Mouse (Mus musculus) ovary, adult 18-20 months (tissue): ENCODE data around the gene Olfr618.
"Not testable (repeated sequence)": the region's sequence is repeated elsewhere in the genome, so short reads cannot be mapped to it uniquely, and the experiment has no call there.

Experiments
- DNase-seq: peaks from one replicate; pipeline ENCODE4 v3.0.0; 2022; ENCODE audit warnings: low spot score, mixed read lengths

Gene Olfr618

DNA sequence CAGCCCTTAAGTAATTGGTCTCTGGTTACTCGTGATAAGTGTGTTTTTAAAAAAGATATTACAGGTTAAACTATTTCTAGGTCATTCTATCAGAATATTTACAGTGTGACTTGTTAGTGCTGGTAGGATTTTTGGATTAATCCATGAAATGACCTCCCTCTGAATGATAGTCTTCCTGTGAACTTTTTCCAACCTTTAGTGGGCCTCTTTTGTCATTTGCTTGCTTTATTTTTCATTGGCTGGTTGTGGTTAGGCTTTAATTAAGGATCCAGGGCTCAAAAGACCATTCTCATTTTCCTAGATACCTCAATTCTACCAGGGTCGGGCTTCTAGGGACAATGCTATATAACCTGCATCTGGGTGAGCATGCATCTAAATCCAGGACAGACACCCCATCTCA is at the start of gene Olfr618:
Gene Olfr618, plus strand, starts transcription at position 301 of the 400 bp plus-strand sequence.
- DNase-seq, result no peak

DNA sequence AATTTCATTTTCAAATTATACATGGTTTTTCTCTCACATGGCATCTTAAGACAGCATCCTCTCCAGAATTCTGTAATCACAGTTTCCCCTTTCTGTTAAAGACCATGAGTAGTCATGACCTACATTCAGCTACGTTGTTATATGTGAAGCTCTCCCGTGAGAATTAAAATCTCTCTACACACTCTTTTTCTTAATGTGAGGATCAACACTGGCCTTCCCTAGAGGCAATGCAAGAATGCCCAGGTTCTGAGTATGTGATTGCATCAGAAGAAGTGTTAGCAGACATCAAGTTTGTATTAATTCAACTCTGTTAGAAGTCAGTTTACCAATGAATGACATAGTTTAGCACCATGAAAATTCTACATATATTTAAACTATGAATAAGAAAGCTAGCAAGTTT is 47.3 kb upstream of the Olfr618 start, which contains the start of gene Olfr612:
Gene Olfr612, minus strand, starts transcription at position 101 of the 400 bp plus-strand sequence.
- DNase-seq, result not testable (repeated sequence)

DNA sequence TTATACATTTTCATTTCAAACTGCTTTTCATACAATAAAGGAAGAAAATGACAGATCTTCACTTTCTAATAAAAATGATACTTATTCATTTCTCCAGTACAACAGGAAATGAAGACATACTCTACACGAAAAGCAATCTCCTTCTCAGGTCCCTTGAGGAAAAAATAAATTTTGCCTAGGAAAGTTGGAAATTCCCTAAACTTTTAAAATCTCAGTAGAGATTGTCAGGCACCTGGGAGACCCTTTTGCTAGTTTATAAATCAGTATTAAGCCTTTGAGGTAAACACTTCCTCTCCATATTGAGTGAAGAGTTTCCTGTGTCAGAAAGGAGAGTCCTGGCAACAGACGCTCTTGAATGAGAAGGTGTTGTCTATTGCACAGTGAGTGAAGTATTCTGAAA is 42.1 kb upstream of the Olfr618 start, which contains the start of gene Olfr613:
Gene Olfr613, plus strand, starts transcription at position 301 of the 400 bp plus-strand sequence.
- no peak for DNase-seq

DNA sequence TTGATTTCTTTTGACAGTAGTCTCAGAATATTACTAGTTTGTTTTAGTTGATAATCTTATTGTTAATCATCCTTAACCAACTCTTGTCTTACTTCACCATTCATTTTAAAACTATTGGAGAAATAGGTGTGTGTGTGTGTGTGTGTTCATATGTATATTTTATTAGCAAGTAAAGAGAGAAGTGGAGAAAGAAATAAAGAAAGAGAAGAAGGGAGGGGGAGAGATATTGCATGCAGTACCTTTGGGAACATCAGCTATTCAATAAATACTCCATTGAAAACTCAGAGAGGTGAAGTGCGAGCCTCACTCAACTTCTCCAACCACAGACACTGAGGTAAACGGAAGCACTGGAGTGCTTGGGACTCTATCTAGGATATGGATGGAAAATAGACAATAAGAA is 34.1 kb upstream of the Olfr618 start, which contains the start of gene Olfr615:
Gene Olfr615, plus strand, starts transcription at position 301 of the 400 bp plus-strand sequence.
- no peak for DNase-seq

DNA sequence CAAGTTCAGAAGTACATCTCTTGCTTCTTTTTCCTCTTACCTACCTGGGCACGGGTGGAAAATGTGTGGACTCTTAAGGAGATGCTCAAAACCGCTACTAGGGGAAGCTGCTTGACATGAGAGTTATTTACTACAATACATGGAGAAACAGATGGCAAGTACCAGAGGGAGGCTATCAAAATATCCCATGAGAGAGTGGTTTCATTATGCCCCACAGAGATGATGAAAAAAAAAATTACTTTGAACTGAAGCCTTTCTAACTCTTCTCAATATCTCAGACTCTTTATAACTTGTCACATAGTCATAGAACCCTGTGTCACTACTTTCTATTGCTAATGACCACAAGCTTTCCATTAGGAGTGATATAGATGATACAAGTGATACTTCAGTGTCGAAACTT is 20.9 kb upstream of the Olfr618 start, which contains the start of gene Olfr616:
Gene Olfr616, minus strand, starts transcription at position 101 of the 400 bp plus-strand sequence.
- no peak for DNase-seq

DNA sequence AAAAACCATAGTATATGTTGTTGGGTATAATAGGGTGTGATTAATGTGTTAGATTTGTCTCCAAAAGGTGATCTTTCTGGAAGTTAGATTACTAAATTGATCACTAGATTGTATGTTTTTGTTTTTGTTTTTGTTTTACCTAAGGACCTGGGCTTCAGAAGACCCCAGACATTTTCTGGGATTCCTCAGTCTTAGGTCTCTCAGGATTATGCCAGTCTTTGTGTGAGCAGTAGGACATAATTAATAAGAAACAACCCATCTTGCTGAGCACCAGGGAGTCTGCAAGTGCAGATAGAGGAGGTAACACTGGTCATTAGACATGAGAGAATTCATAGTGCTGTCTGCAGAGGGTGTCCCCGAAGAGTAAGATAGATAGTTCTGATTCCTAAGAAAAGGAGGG is 17.1 kb upstream of the Olfr618 start, which contains the start of gene Olfr617:
Gene Olfr617, plus strand, starts transcription at position 301 of the 400 bp plus-strand sequence.
- no peak for DNase-seq

DNA sequence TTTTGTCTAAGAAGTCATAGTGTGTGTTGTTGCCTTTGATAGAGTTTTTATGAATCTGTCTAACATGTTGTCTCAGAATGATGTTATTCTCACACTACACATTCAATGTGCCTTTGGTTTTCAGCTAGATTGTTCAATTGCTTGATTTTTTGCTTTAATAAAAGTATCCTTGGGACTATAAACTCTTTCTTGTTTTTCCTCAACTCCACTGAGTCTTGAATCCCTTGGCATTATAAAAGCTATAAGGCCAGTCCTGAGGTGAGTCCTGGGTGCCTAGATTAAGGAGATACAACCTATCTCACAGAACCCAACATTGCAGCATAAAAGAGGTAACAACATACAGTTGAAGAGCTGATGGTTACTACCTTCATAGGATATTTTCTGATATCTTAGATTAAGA is 10.4 kb downstream of the Olfr618 start, which contains the start of gene Olfr619:
Gene Olfr619, plus strand, starts transcription at position 301 of the 400 bp plus-strand sequence.
- DNase-seq, result no peak

DNA sequence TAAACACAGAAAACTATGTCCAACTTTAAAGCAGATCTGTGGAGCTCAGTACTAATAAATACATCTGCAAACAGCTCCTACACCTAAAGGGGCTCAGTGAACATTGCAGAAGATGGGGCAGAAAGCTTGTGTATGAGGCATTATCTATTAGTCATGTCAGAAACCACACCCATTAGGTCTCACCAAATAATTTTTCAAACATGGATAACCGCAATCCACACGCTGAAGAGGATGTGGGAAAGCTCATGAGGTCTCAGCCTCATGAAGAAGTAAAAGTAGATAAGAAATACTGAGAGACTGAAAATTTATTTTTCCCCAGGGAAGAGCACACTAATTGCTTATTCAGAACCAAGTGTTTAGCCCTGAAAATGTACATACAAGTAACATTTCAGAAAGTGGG is 17.5 kb downstream of the Olfr618 start:
- DNase-seq, result no peak

DNA sequence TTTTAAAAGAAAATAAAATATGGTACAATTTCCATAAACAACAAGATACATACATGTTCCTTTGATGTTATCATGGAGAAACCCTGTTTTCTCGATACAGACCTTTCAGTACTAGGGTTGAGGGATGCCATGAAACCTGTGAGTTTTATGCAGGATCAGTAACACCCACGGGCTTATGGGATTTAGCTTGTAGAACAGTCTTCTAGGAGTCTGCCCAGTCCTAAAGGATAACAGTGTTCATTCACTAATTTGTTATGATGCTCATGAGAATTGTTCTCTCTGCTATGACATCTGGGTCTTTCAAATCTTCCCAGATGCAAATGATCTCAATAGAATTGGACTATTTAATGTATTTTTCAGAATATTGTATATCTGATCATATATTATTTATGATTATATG is 22.5 kb downstream of the Olfr618 start, which contains the start of gene Olfr620:
Gene Olfr620, minus strand, starts transcription at position 101 of the 400 bp plus-strand sequence.
- DNase-seq, result no peak

DNA sequence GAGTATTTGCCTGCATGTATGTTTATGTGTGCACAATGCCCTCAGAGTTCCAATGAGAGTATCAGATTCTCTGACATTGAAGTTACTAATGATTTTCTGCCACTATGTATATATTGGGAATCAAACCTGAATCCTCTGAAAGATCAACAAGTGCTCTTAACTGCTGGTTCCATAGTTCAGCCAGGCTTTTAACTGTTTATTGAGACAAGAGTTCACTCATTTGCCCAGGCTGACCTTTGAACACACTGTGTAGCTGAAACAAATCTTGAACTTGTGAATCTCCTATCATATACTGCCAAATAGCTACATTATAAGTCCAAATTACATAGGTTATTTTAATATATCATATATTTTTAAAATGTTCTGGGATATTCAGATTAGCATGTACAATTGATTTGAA is 46.9 kb downstream of the Olfr618 start:
- no peak for DNase-seq

DNA sequence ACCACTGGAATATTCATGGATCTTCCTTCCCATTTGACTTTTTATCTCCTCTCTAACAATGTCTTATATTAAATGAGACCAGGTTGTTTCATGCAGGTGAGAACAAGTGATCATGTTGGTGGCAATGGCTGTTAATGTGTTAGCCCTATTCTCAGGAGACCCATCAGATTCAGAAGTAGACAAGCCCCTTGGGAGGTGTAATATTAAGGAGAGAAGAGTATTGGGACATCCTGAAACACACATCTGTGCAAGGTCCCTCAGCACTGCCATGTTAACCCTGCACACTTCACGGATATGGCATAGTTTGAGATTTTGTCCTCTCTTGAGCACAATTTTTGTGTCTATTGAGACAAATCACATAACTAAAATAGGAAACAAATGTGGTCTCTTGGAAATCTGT is 52.7 kb downstream of the Olfr618 start, which contains the start of gene Olfr622:
Gene Olfr622, minus strand, starts transcription at position 101 of the 400 bp plus-strand sequence.
- DNase-seq, result no peak

DNA sequence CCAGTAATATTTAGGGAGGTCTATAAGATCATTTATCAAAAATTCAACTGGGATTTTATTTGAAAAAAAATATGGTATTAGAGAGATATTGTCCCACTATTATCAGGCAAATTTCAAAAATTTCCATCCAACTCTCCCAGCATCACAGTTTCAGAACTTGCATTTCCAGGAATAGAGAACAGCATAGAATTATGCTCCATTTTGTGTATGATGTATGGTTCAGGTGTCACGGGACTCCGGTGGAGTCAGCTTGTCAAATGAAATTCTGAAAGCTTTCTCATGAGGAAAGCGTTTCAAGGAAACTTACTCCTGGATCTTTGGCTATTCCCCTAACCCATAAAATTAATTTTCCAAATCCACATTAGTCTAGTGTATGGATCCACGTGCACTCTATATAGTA is 54.2 kb downstream of the Olfr618 start:
- no peak for DNase-seq
